Mouse (Mus musculus): ENCODE measurements around the gene Orm3. TPM values are rescaled to one million over a fixed set of nuclear protein-coding genes. Genes with fewer than 3 reads are reported as not detected.

Gene Orm3
- under 1 TPM; 0.41 to 0.50 TPM for polyA plus RNA-seq (2017; shearing (Covaris generic))

GRCm38 (mm10) chr4:63355877-63356665, at the start of gene Orm3:
TSS of gene Orm3 (plus strand) at chr4:63356162.

GRCm38 (mm10) chr4:63344295-63344694, 11.7 kb upstream of the Orm3 start, which contains the start of gene Orm1:
TSS of gene Orm1 (plus strand) at chr4:63344560.

GRCm38 (mm10) chr4:63362150-63362549, 6.2 kb downstream of the Orm3 start, which contains the start of gene Orm2:
TSS of gene Orm2 (plus strand) at chr4:63362449.

GRCm38 (mm10) chr4:63403040-63403959, 47.3 kb downstream of the Orm3 start, which contains the start of gene Akna:
TSS of gene Akna (minus strand) at chr4:63403354.

Other genes with a start within 250 kb of the Orm3 start
- under 1 TPM; 0.12 to 0.29 TPM for gene Ambp, start 201.4 kb upstream of the Orm3 start, polyA plus RNA-seq (2017; shearing (Covaris generic))
- gene Kif12, start 184.0 kb upstream of the Orm3 start, polyA plus RNA-seq (2017; shearing (Covaris generic)) = under 1 TPM in 1 of 2 experiments, not detected in 1; 0.17 TPM
- gene Col27a1, start 142.2 kb upstream of the Orm3 start, polyA plus RNA-seq (2017; shearing (Covaris generic)) = 1 to 10 TPM in 1 of 2 experiments, under 1 TPM in 1; 0.81 to 5.5 TPM
- gene Orm1, start 11.6 kb upstream of the Orm3 start, polyA plus RNA-seq (2017; shearing (Covaris generic)) = not detected
- gene Orm2, start 6.3 kb downstream of the Orm3 start, polyA plus RNA-seq (2017; shearing (Covaris generic)) = under 1 TPM in 1 of 2 experiments, not detected in 1; 0.61 TPM
- 100 to 1,000 TPM; 370 to 465 TPM for gene Akna, start 47.2 kb downstream of the Orm3 start, polyA plus RNA-seq (2017; shearing (Covaris generic))
- gene Whrn, start 139.8 kb downstream of the Orm3 start, polyA plus RNA-seq (2017; shearing (Covaris generic)) = 10 to 100 TPM in 1 of 2 experiments, 1 to 10 TPM in 1; 9.2 to 13.3 TPM
- 100 to 1,000 TPM; 138 to 142 TPM for gene Atp6v1g1, start 188.6 kb downstream of the Orm3 start, polyA plus RNA-seq (2017; shearing (Covaris generic))
- gene Tmem268, start 202.6 kb downstream of the Orm3 start, polyA plus RNA-seq (2017; shearing (Covaris generic)) = 10 to 100 TPM; 27.3 to 32.4 TPM
- gene Gm11213, start 249.1 kb downstream of the Orm3 start, polyA plus RNA-seq (2017; shearing (Covaris generic)) = not detected